Mouse (Mus musculus): ENCODE data around the gene Acvrl1.

The Acvrl1 gene

GRCm38 (mm10) chr15:101142672-101143071, 14.3 kb downstream of the Acvrl1 start:
- no peak for DNase-seq (ENCODE audit: low spot score)

- DNase-seq (ENCODE audit: low spot score): peak; percentile 83
Measured at GRCm38 (mm10) chr15:101143494-101143893, 15.2 kb downstream of the Acvrl1 start.

GRCm38 (mm10) chr15:101144176-101144575, 15.9 kb downstream of the Acvrl1 start:
- no peak for DNase-seq (ENCODE audit: low spot score)

- DNase-seq (ENCODE audit: low spot score): no peak
Measured at GRCm38 (mm10) chr15:101144779-101145178, 16.5 kb downstream of the Acvrl1 start.

- peak; percentile 97 for DNase-seq (ENCODE audit: low spot score)
Measured at GRCm38 (mm10) chr15:101145424-101146099, 17.2 kb downstream of the Acvrl1 start.

- peak; percentile 44 for DNase-seq (ENCODE audit: low spot score)
Measured at GRCm38 (mm10) chr15:101146100-101146965, 18.0 kb downstream of the Acvrl1 start.

GRCm38 (mm10) chr15:101147115-101147909, 19.0 kb downstream of the Acvrl1 start:
- peak; percentile 47 for DNase-seq (ENCODE audit: low spot score)

- peak; percentile 80 for DNase-seq (ENCODE audit: low spot score)
Measured at GRCm38 (mm10) chr15:101147910-101148273, 19.6 kb downstream of the Acvrl1 start.

- DNase-seq (ENCODE audit: low spot score): peak; percentile 85
Measured at GRCm38 (mm10) chr15:101148604-101149003, 20.3 kb downstream of the Acvrl1 start.

- no peak for DNase-seq (ENCODE audit: low spot score)
Measured at GRCm38 (mm10) chr15:101151409-101152261, 23.3 kb downstream of the Acvrl1 start.

GRCm38 (mm10) chr15:101154700-101155616, 26.6 kb downstream of the Acvrl1 start:
- DNase-seq (ENCODE audit: low spot score): no peak

- no peak for DNase-seq (ENCODE audit: low spot score)
Measured at GRCm38 (mm10) chr15:101160128-101160527, 31.8 kb downstream of the Acvrl1 start.

GRCm38 (mm10) chr15:101160591-101160990, 32.3 kb downstream of the Acvrl1 start:
- no peak for DNase-seq (ENCODE audit: low spot score)

- DNase-seq (ENCODE audit: low spot score): no peak
Measured at GRCm38 (mm10) chr15:101161534-101161933, 33.2 kb downstream of the Acvrl1 start.

- DNase-seq (ENCODE audit: low spot score): peak; percentile 85
Measured at GRCm38 (mm10) chr15:101163056-101163458, 34.7 kb downstream of the Acvrl1 start.

- DNase-seq (ENCODE audit: low spot score): peak; percentile 44
Measured at GRCm38 (mm10) chr15:101163854-101164253, 35.5 kb downstream of the Acvrl1 start.

GRCm38 (mm10) chr15:101164291-101164690, 36.0 kb downstream of the Acvrl1 start:
- peak; percentile 30 for DNase-seq (ENCODE audit: low spot score)

- no peak for DNase-seq (ENCODE audit: low spot score)
Measured at GRCm38 (mm10) chr15:101165658-101166437, 37.5 kb downstream of the Acvrl1 start.

- DNase-seq (ENCODE audit: low spot score): no peak
Measured at GRCm38 (mm10) chr15:101167553-101167952, 39.2 kb downstream of the Acvrl1 start.

- no peak for DNase-seq (ENCODE audit: low spot score)
Measured at GRCm38 (mm10) chr15:101169910-101170309, 41.6 kb downstream of the Acvrl1 start.

Measured in MN1 (cell line).